Mouse (Mus musculus) intestine, embryonic 16.5 days (tissue): ENCODE measurements around the gene Gm4567. TPM values are rescaled to one million over a fixed set of nuclear protein-coding genes. Genes with fewer than 3 reads are reported as not detected.
"Not testable (repeated sequence)": the region's sequence is repeated elsewhere in the genome, so short reads cannot be mapped to it uniquely, and the experiment has no call there.

Experiments used
- ATAC-seq: fragments of 200-750 bp; cut with Nextera tagmentation; 2 replicates; pipeline ENCODE4 v1.8.0; 2017; ENCODE audit warnings: moderate TSS enrichment, moderate library complexity
- H3K27ac ChIP-seq: fragments of 300-500 bp; sonication (generic); 2 replicates; pipeline ENCODE4 v1.5.1; 2014; ENCODE audit warnings: mild to moderate bottlenecking, low read length
- H3K27me3 ChIP-seq: fragments of 300-500 bp; sonication (generic); replicated peaks from 2 replicates; pipeline ENCODE4 v1.6.1; 2014; ENCODE audit warnings: low read length, control low read depth, mixed read lengths; ENCODE audit not compliant: control insufficient read depth, insufficient read depth
- H3K36me3 ChIP-seq: fragments of 300-500 bp; sonication (generic); 2 replicates; pipeline ENCODE4 v1.6.1; 2014; ENCODE audit warnings: low read length, control low read depth; ENCODE audit not compliant: control insufficient read depth, insufficient read depth
- H3K4me1 ChIP-seq: fragments of 300-500 bp; sonication (generic); 2 replicates; pipeline ENCODE4 v1.6.1; 2014; ENCODE audit warnings: low read length, control low read depth, mixed read lengths; ENCODE audit not compliant: control insufficient read depth, insufficient read depth
- H3K4me2 ChIP-seq: fragments of 300-500 bp; sonication (generic); 2 replicates; pipeline ENCODE4 v1.6.1; 2014; ENCODE audit warnings: low read depth, low read length, control low read depth
- H3K4me3 ChIP-seq: fragments of 300-500 bp; sonication (generic); 2 replicates; pipeline ENCODE4 v1.5.1; 2014; ENCODE audit warnings: mild to moderate bottlenecking, low read length
- H3K9ac ChIP-seq: fragments of 300-500 bp; sonication (generic); 2 replicates; pipeline ENCODE4 v1.6.1; 2014; ENCODE audit warnings: low read depth, low read length
- H3K9me3 ChIP-seq: fragments of 300-500 bp; sonication (generic); 2 replicates; pipeline ENCODE4 v1.6.1; 2016; ENCODE audit warnings: low read length, control low read depth; ENCODE audit not compliant: control insufficient read depth
- WGBS: fragments of 180-500 bp; shearing (Covaris S2); extraction: QIAGEN DNeasy Blood & Tissue Kit; methylation state at CpG from one replicate; pipeline ENCODE4 v1.1.7; 2014; 5-methylcytosine and 5-hydroxymethylcytosine counted together
- polyA plus RNA-seq: library from polyadenylated mRNA; unstranded; fragments of >200 nt; fragmentation: Nextera tagmentation; extraction: Ambion mirVana; gene quantifications from 2 replicates; pipeline ENCODE4 v1.2.1, GENCODE M21; 2015

Gm4567 gene
- polyA plus RNA-seq, result not detected in 2 replicates

- H3K27me3 ChIP-seq, H3K4me1 ChIP-seq, H3K36me3 ChIP-seq, H3K4me3 ChIP-seq, H3K9me3 ChIP-seq, H3K4me2 ChIP-seq, H3K27ac ChIP-seq, ATAC-seq, H3K9ac ChIP-seq: not testable (repeated sequence)
- no CpG with 5 or more reads among the region's 1 CpGs for WGBS
These were observed at the start of gene Gm4567 for GRCm38 (mm10) chr7:22719610-22720009. Gene Gm4567, minus strand, starts transcription at chr7:22719710.

- H3K27ac ChIP-seq, H3K9me3 ChIP-seq, H3K27me3 ChIP-seq, H3K4me3 ChIP-seq, H3K4me1 ChIP-seq, H3K9ac ChIP-seq, ATAC-seq, H3K36me3 ChIP-seq, H3K4me2 ChIP-seq: not testable (repeated sequence)
- WGBS, result 33% methylated on average over 2 of the region's 3 CpGs
These were observed 41.9 kb upstream of the Gm4567 start, which contains the start of gene Vmn1r157 for GRCm38 (mm10) chr7:22761397-22761796. Gene Vmn1r157, plus strand, starts transcription at chr7:22761697.

- H3K4me2 ChIP-seq, H3K9ac ChIP-seq, H3K4me3 ChIP-seq, H3K27me3 ChIP-seq, ATAC-seq, H3K9me3 ChIP-seq, H3K36me3 ChIP-seq, H3K27ac ChIP-seq, H3K4me1 ChIP-seq: not testable (repeated sequence)
- no CpG with 5 or more reads among the region's 2 CpGs for WGBS
These were observed 27.3 kb downstream of the Gm4567 start, which contains the start of gene Gm8693 for GRCm38 (mm10) chr7:22692217-22692616. Gene Gm8693, minus strand, starts transcription at chr7:22692317.

Other genes starting within 250 kb of the Gm4567 start
- not detected in 2 replicates for gene Vmn1r151, start 220.0 kb downstream of the Gm4567 start, polyA plus RNA-seq
- not detected in 2 replicates for gene Vmn1r152, start 196.7 kb downstream of the Gm4567 start, polyA plus RNA-seq
- not detected in 2 replicates for gene Gm8677, start 184.8 kb downstream of the Gm4567 start, polyA plus RNA-seq
- gene Gm4201, start 154.4 kb downstream of the Gm4567 start, polyA plus RNA-seq, result not detected in 2 replicates
- not detected in 2 replicates for gene Gm4565, start 131.6 kb downstream of the Gm4567 start, polyA plus RNA-seq
- gene Vmn1r155, start 61.7 kb downstream of the Gm4567 start, polyA plus RNA-seq, result not detected in 2 replicates
- not detected in 2 replicates for gene Gm8693, start 27.4 kb downstream of the Gm4567 start, polyA plus RNA-seq
- gene Vmn1r157, start 42.0 kb upstream of the Gm4567 start, polyA plus RNA-seq, result not detected in 2 replicates
- not detected in 2 replicates for gene Vmn1r158, start 71.1 kb upstream of the Gm4567 start, polyA plus RNA-seq
- not detected in 2 replicates for gene Vmn1r159, start 123.9 kb upstream of the Gm4567 start, polyA plus RNA-seq
- not detected in 2 replicates for gene Vmn1r160, start 151.5 kb upstream of the Gm4567 start, polyA plus RNA-seq